Mouse (Mus musculus) cerebellum, postnatal 36 days (tissue): Measurements from ENCODE around the gene Rrnad1.

ENCODE experiments used
- DNase-seq, 2 experiments: peaks; one replicate each; pipeline ENCODE4 v3.0.0; 2021 to 2022; ENCODE audit warnings: mixed read lengths in 2 of 2

Rrnad1 gene

DNA sequence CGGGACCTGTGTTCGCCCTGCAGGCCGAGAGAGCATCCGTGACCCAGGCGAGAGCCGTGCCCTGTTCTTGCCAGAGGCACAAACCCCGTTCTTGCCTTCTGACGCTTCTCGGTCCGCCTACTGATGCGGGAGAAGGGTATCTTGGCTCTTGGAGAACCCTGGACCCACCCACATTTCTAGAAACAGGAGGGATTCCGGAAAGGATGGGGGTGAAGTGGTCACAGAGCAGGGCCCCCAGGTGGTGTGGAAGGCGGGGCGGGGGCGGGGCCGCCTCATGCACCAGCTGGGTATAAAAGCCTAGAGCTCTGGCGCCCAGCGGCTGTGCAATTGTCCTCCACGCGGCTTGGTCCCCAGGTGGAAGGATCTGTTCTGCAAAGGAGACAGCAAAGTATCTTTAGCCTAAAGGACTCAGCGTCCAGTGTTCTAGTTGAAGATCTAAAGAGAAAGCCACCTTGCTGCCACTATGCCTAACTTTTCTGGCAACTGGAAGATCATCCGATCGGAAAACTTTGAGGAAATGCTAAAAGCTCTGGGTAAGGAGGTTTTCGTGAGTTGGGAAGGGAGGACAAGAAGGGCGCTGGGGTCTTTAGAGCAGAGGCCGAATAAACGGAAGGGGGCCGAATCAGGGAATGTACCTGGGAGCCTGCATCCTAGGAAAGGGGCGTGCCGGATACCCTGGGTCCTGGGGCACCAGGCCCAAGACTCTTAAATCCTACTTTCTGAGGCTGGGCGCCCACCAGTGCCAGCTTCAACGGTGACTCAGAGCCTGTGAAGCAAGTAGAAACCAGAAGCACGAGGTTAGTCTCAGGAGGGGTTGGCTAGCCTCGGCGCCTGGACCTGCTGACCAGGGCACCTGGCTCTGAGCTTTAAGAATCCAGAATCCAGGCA is 18.1 kb upstream of the Rrnad1 start, which contains the start of gene Crabp2:
Crabp2 (plus strand) TSS at position 289 of the 888 bp plus-strand sequence.
- DNase-seq: no peak

DNA sequence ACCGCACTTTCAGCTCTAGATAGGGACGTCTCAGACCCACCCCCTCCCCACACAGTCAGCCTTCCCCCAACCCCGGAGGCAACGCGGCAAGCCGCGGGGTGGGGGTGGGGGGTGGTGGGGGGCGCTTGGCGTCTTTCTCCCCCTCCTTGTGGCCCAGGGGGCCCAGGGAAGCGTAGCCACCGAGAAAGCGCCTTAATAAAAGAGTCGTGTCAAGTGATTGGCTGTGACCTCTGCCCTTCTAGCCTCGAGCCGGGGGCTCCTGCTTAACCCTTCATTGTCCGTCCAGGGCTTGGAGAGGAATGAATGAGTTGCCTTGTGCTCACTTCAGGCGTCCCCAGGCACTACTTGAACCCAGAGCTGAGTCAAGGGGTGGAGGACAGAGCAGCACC is 17.3 kb upstream of the Rrnad1 start:
- no peak for DNase-seq

DNA sequence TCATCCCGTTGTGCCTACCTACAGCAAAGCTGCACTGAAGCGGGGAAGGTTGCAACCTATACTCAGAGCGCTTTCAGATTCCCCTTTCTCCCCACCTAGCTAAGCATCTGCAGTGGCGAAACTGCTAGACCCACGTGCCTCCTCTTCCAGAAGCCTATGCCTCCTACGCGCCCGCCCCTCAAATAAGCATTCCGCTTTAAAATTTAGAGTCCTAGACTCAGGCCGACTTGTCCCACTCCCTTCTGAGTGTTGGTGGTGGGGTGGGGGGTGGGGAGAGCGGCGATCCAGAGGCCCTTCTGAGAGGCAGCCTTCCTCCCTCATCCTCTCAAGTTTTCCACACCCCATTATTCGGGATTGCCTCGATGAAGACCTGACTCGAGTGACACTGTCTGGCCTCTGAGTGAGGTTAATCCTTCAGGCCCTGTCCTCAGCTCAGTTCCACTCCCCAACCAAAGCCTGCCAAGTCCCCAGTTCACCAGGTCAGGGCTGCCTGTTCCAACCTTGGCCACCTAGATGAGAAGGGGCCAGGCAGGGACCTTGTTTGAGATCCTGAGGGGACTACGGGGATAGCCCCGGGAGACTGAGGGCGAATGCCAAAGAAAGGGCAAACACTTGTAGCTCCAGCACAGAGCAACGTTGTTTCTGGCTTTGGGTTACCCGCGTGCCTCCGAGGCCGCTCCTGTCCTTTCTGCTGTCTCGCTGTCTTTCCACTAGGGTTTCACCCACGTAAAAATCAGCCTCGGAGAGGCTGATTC is 16.7 kb upstream of the Rrnad1 start:
- DNase-seq: no peak

DNA sequence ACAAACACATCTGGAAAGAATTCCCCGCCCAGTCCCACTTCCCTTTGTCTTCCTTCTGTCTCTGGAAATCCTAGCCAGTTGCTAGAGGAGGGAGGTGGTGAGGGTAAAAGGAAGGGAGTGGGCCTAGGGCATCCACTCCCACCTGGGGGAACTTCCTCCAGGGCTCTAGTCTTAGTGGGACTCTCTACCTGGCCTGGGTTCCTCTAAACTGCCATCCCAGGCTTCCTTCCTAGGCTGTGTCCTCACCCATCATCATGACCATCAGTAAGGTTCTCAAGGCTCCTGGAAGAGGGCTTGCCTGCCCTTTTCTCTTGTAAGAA is 16.0 kb upstream of the Rrnad1 start:
- no peak for DNase-seq

- no peak for DNase-seq
These were observed 15.4 kb upstream of the Rrnad1 start for GRCm38 (mm10) chr3:87945781-87946540.

DNA sequence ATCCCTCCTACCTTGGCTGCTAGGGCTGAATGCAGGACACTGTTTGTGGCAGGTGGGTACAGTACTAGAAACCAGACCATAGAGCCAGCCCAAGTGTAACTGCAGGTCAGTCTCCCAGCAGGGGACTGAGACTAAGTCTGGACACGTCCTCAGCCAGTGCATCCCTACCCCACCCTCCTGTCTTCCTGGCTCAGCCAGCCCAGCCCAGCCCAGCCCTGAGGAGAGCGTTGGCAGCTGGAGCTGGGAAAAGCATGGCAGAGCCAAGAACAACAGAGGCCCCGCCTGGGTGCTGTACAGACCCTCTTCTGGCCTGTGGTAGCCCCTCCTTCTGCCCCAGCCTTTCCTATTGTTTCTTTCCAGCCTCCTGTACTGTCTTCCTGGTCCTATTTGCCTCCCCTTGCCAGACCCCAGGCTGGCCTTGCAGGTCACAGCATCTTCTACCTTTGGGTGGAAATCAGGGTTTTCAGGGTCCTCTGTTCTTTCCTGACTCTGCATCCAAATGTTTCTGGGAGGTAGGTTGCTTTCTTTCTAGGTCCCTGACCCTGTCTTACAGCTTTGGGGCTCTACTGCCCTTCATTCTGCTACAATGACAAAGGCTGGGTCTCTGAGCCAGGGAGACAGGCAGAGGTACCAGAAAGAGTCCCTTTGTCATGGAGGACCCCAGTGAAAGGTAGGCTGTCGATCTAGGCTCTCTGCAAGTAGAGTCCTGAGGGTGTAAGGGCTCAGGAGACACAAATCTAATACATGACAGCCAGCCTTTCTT is 14.5 kb upstream of the Rrnad1 start:
- no peak for DNase-seq

- no peak for DNase-seq
These were observed 13.1 kb upstream of the Rrnad1 start for GRCm38 (mm10) chr3:87943586-87943985.

- no peak for DNase-seq
These were observed 12.0 kb upstream of the Rrnad1 start for GRCm38 (mm10) chr3:87942471-87942870.

- DNase-seq: no peak
These were observed 10.1 kb upstream of the Rrnad1 start for GRCm38 (mm10) chr3:87940611-87941010.

DNA sequence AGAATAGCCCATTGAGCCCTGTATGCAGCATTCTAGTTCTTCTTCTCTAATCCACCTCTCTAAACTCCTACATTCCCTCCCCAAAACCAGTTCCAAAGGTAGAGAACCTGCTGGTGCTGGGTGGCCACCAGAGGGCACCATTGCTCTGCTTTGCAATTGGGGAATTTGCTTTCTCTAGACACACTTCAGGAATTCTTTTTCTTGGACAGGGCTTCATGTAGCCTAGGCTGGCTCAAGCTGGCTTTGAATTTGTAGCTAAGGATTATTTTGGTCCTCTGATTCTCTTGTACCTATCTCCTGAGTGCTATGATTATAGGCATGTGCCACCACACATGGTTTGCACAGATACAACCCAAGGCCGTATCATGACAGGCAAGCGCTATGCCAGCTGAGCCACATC is 5.3 kb upstream of the Rrnad1 start:
- DNase-seq: peak; percentile 83 to 87

DNA sequence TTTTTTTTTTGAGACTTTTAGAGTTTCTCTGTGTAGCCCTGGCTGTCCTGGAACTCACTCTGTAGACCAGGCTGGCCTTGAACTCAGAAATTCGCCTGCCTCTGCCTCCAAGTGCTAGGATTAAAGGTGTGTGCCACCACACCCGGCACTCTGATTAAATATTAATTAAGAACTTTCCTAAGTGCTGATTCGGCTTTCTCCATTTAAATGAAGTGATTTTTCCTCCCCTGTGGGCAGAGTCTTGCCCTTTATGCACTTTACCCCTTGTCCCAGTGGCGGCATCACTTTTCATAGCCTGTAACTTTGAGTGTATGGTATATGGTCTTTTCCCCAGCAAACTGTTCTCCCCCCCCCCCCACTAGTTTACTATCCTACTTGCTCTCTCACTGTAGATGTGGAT is 4.7 kb upstream of the Rrnad1 start:
- no peak for DNase-seq

- no peak for DNase-seq
These were observed 4.0 kb upstream of the Rrnad1 start for GRCm38 (mm10) chr3:87934501-87934900.

DNA sequence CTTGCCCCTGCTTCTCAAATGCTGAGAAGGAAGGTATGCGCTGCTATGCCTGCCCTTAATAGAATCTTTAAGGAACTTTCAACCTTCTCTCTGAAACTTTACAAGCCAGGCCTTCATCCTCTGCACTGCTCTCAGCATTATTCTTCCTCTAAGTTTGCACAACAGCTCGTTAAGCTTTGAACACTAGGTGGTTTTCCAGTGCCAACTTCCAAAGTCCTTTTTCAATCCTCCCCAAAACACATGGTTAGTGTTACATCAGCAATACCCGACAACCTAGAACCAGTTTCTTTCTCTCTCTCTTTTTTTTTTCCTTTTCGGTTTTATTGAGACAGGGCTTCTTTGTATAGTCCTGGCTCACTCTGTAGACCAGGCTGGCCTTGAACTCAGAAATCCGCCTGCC is 3.5 kb upstream of the Rrnad1 start:
- no peak for DNase-seq

GRCm38 (mm10) chr3:87929341-87930077 is 1.0 kb downstream of the Rrnad1 start:
- no peak for DNase-seq

- no peak for DNase-seq
These were observed 3.1 kb downstream of the Rrnad1 start for GRCm38 (mm10) chr3:87927452-87927851.

GRCm38 (mm10) chr3:87924996-87925395 is 5.5 kb downstream of the Rrnad1 start:
- no peak for DNase-seq

DNA sequence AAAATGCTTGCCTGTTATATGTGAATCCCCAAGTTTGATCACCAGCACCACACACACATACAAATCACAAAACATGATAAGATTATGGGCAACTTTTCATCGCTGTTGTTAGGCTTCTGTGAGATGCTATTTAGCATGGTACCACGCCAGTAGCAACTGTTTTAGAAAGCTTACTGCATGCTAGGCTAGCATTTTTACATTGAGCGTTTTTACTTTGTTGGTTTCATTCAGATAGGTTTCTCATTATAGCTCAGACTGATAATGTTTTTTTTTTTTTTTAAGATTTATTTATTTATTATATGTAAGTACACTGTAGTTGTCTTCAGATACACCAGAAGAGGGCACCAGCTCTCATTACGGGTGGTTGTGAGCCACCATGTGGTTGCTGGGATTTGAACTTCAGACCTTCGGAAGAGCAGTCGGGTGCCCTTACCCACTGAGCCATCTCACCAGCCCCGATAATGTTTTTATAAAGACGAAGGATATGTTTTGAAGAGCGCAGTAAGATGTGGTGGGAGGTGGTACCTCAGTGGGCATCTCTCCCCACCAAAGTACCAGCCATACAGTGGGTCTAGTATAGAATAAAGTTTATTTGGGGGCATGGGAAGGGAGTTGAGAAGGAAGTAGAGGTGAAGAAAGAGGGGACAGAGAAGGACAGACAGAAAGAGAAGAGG is 10.1 kb downstream of the Rrnad1 start:
- no peak for DNase-seq

- DNase-seq: peak; percentile 70 to 78
These were observed 11.0 kb downstream of the Rrnad1 start, which contains the start of gene Mrpl24 for GRCm38 (mm10) chr3:87919336-87920108. Gene Mrpl24, plus strand, starts transcription at chr3:87919506.

- no peak for DNase-seq
These were observed 12.0 kb downstream of the Rrnad1 start for GRCm38 (mm10) chr3:87918551-87918950.

DNA sequence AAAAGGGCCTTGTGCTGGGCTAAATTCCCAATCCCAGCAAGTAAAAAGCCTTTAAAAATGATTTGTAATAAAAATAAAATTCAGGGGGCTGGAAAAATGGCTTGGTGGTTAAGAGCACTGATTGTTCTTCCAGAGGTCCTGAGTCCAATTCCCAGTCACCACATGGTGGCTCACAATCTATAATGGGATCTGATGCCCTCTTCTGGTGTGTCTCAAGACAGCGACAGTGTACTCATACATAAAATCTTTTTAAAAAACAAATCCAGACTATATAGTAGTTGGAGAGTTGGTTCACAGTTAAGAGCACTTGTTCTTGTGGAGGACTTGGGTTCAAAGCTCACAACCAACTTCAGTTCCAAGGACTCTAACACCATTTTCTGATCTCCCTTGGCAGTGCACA is 13.5 kb downstream of the Rrnad1 start:
- no peak for DNase-seq
